Mouse (Mus musculus): ENCODE measurements around the gene Bcl2l2. TPM values are rescaled to one million over a fixed set of nuclear protein-coding genes. Genes with fewer than 3 reads are reported as not detected.

Bcl2l2 gene
- 100 to 1,000 TPM; 108 to 117 TPM for total RNA-seq (2021)

GRCm38 (mm10) chr14:54883154-54884021, at the start of gene Bcl2l2, which contains the start of gene Gm20521:
Gene Bcl2l2, plus strand, starts transcription at chr14:54883377.
Gene Gm20521, plus strand, starts transcription at chr14:54883441.
- peak; percentile 44 to 60 for DNase-seq (ENCODE audit: extremely low spot score in 1 of 2, low spot score in 1 of 2)

DNA sequence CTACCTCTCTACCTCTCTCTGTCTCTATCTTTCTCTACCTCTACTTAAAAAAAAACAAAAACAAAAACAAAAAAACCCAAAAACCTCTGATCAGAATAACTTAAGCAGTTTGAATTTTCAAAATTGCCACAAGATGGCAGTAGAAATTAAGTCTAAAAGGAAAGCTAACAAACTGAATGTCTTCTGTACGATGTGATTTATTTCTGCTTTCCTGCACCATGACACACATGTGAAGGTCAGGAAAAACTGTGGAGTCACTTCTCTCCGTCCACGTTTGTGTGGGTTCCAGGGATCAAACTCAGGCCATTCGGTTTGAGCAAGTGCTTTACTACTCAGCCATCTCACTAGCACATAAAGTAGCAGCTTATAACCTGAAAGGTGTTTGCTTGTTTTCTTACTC, 39.7 kb upstream of the Bcl2l2 start:
- DNase-seq (ENCODE audit: extremely low spot score in 1 of 2, low spot score in 1 of 2) = no peak

GRCm38 (mm10) chr14:54855726-54856125, 27.5 kb upstream of the Bcl2l2 start:
- DNase-seq (ENCODE audit: extremely low spot score in 1 of 2, low spot score in 1 of 2) = no peak

- no peak for DNase-seq (ENCODE audit: extremely low spot score in 1 of 2, low spot score in 1 of 2)
These were observed 26.5 kb upstream of the Bcl2l2 start for GRCm38 (mm10) chr14:54856703-54857102.

DNA sequence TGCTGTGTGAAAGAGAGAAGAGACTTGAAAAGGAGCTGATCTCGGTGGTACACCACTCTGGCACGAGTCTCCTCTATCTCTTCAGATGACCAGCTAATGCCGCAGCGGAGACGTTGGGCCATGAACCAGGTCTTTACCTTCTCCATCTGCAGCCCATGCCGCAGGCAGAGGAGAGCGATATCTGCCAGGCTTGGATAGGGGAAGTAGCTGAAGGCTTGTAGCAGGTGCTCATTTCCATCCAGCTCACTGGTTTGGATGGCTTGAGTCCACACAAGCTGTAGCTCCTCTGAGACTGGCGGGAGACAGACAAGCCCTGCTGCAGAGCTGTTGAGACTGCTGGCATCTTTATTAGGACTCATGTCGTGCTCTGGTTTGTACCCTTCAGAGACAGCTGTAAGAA, 25.3 kb upstream of the Bcl2l2 start:
- DNase-seq (ENCODE audit: extremely low spot score in 1 of 2, low spot score in 1 of 2) = no peak

- peak in 1 of 2 experiments; percentile 75 for DNase-seq (ENCODE audit: extremely low spot score in 1 of 2, low spot score in 1 of 2)
These were observed 22.7 kb upstream of the Bcl2l2 start for GRCm38 (mm10) chr14:54860511-54860910.

DNA sequence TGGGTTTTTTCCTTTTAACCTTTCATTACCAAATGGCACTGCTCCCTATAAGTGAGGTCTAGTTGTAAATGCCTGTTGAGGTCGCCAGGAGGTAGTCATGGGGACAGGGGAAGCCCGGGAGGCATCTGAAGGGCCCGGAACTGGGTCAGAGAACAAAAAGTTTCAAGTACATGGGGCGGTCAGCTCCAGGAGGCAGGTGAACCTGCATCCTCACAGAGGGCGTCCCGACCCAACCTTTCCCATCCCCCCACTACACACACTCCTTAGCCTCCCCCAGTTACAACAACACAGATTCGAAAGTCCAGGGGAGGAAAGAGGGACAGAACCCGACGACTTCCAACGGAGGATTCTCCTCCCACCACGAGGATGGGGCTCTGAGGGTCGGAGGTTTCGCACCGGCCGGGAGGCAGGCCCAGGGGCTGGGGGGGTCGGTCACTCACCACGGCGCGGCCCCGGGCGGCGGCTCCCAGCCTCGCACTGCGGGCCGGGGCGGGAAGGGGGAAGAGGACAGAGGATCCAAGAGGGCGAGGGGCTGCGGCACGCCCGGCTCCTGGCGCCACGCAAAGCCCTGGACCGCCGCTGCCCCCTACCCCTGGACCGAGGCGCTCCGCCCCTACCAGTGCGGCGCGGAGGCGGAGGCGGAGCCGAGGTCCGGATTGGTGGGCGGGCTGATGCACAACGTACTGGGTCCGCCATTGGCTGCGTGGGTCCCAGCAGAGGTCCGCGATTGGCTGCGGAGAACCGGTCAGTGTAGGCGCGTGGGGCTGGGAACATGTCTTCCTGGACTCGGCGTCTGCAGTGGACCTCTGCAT, 19.5 kb upstream of the Bcl2l2 start:
- DNase-seq (ENCODE audit: extremely low spot score in 1 of 2, low spot score in 1 of 2) = peak; percentile 75 to 81

DNA sequence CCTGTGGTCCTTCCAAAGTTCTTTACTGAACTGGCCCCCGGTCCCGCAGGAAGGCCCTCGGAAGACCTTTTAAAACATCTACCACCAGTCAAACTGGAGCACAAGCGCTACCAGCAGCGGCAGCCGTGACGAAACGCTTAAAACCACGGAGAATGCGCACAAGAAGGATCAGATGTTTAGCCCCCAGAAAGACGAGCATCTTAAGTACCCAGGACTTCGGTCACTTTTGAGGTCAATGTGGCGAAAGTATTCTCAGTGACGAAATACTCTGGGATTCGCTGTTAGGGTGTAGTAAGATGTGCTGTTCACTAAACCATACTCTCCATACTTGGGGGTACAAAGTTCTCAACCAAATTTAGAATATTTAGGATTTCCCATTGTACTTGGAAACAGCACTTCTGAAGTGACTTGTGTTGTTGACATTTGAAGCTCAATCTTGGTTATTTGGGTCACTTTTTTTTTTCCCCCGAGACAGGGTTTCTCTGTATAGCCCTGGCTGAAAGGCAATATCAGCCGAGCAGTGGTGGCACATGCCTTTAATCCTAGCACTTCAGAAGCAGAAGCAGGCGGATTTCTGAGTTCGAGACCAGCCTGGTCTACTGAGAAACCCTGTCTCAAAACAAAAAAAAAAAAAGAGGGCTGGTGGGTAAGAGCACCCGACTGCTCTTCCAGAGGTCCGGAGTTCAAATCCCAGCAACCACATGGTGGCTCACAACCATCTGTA, 18.7 kb upstream of the Bcl2l2 start:
- DNase-seq (ENCODE audit: extremely low spot score in 1 of 2, low spot score in 1 of 2) = no peak

DNA sequence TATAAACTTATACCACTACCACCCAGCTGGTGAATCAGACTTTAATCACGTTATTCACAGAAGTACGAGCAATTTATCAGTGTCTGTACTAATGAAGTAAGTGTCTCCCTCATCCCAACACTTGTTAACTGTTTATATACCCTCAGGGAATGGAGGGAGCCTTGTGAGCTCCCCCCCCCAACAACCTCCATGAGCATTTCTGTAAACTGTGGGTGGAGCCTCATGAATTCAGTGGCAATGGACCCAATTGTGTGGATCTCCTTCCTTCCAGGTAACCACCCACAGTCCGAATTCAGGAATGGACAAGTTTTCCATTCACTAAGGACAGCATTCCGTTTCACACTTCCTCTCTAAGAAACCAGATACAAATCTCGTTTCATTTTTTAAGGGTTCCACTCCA, 17.6 kb upstream of the Bcl2l2 start:
- DNase-seq (ENCODE audit: extremely low spot score in 1 of 2, low spot score in 1 of 2) = no peak

- DNase-seq (ENCODE audit: extremely low spot score in 1 of 2, low spot score in 1 of 2) = no peak
These were observed 16.9 kb upstream of the Bcl2l2 start for GRCm38 (mm10) chr14:54866268-54866667.

GRCm38 (mm10) chr14:54866936-54867335, 16.2 kb upstream of the Bcl2l2 start:
- no peak for DNase-seq (ENCODE audit: extremely low spot score in 1 of 2, low spot score in 1 of 2)

GRCm38 (mm10) chr14:54868026-54868425, 15.2 kb upstream of the Bcl2l2 start:
- no peak for DNase-seq (ENCODE audit: extremely low spot score in 1 of 2, low spot score in 1 of 2)

- DNase-seq (ENCODE audit: extremely low spot score in 1 of 2, low spot score in 1 of 2) = no peak
These were observed 12.3 kb upstream of the Bcl2l2 start, which contains the start of gene Homez for GRCm38 (mm10) chr14:54870861-54871260. Gene Homez, minus strand, starts transcription at chr14:54870961.

DNA sequence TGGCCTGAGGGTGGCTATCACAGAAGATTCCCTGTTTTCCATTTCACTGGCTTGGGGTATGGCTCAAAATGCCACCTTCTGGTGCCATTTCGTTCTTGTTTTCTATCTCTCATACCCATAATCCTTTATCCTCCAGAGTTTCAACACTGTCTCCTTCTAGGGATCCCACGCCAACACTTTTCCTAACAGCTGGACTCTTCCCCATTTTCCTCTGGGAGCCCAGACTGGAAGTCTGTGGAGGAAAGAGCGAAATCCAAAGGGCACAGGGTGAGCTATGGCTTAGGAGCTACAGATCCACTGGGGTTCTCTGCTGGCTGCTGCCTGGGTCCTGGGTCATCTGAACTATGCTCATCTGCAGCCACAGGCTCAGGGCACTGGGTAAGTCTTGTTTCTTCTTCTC, 9.0 kb upstream of the Bcl2l2 start:
- no peak for DNase-seq (ENCODE audit: extremely low spot score in 1 of 2, low spot score in 1 of 2)

DNA sequence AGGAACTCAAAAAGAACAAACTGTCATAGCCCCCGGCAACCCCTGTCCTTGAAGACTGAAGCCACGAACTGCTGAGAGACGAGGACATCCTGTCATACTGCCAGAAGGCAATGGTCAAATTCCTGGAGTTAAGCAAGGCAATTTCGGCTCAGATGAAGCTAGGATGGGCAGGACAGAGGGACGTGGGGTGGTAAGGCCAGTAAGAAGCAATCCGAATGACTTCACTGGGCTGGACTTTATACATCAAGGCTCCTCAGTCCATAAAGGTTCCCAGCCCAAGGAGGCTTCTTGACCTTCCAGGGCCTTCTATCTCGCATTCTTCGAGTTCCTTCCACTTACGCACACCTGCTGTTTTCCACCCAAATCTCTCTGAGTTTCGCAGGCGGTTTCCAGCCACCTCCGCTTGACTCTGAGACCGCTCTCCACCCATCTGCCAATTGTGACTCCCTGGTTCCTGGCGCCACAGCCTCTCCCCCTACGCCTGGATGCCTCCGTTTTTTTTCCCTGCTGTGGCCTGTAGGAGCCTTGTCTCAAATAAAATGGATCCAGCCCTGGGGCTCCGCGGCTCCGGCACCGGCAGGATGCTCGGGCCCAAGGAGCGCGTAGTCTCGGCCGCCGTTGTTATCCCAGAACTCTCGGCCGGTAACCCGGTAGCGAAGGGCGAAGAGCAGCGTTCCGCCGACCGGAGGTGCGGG, 7.2 kb upstream of the Bcl2l2 start:
- no peak for DNase-seq (ENCODE audit: extremely low spot score in 1 of 2, low spot score in 1 of 2)

DNA sequence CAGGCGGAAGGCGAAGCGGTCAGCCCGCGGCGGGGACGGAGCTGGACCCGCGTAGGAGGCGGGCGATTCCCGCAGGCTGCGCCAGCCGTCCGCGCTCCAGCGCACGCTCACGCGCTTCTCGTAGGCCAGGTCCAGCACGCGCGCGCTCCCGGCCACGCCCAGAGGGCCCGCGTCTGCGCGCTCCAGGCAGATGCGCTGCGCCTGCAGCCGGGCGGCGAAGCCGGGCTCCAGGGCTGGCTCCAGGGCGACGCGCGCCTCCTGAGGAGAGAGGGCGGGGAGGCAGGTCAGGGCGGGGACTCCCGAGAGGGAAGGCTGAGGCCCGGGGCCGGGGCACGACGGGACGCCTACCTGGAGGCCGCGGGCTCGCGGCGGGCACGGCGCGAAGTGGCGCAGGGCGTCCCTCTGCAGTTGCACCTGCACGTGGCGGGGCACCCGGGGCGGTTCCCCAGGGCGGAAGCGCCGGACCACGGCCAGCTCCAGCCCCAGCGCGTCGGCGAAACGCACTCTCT, 6.6 kb upstream of the Bcl2l2 start:
- peak; percentile 77 to 86 for DNase-seq (ENCODE audit: extremely low spot score in 1 of 2, low spot score in 1 of 2)

GRCm38 (mm10) chr14:54877048-54877715, 6.0 kb upstream of the Bcl2l2 start, which contains the start of gene Ppp1r3e:
Gene Ppp1r3e, minus strand, starts transcription at chr14:54877550.
- DNase-seq (ENCODE audit: extremely low spot score in 1 of 2, low spot score in 1 of 2) = peak; percentile 40 to 57

DNA sequence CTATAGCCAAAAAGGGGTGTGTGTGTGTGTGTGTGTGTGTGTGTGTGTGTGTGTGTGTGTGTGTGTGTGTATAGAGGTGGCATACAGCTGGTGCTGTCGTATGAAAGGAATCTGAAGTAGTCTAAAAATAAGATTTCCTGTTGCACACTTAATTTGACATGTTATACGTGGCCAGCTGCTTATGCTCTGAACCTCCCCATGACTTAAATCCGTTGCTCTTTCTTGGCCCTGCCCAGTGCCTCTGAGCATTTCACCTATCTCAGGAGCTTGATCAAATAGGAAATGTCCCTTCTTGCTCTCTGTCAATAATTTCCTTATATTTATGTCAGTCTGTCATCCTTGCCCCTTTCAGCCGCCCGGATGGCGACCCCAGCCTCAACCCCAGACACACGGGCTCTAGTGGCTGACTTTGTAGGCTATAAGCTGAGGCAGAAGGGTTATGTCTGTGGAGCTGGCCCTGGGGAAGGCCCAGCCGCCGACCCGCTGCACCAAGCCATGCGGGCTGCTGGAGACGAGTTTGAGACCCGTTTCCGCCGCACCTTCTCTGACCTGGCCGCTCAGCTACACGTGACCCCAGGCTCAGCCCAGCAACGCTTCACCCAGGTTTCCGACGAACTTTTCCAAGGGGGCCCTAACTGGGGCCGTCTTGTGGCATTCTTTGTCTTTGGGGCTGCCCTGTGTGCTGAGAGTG, 990 bp downstream of the Bcl2l2 start:
- no peak for DNase-seq (ENCODE audit: extremely low spot score in 1 of 2, low spot score in 1 of 2)

DNA sequence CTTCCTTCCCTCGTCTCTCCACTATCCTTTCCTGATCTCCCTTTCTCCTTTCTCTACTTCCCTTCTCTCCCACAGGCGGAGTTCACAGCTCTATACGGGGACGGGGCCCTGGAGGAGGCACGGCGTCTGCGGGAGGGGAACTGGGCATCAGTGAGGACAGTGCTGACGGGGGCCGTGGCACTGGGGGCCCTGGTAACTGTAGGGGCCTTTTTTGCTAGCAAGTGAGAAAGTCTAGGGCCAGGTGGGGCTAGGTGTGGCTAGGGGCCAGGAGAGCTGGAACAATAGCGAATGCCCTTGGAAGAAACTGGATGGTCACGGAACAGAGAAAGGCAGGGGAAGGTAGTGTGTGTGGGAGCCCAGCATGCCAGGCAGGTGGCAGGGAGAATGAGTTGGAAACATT, 2.1 kb downstream of the Bcl2l2 start:
- DNase-seq (ENCODE audit: extremely low spot score in 1 of 2, low spot score in 1 of 2) = no peak
